Mouse (Mus musculus): Measurements from ENCODE around the gene Zfand3.

DNA sequence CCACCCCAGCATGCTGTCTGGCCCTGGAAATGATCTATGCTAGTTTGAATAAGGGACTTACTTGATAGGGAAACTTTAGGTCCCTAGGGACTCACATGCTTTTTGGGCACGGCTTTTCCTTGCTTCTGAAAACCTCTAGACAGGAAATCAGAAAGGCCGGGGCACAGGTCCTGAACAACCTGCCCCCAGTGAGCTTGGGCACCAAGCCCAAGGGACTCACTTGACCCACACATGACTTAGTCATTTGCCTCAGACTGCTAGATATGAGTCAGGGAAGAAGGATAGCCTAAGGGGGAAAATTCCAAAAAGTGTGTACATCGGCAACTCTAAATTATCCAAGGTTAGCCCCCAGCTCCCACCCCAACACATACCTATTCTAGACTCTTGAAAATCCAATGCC is 10.5 kb upstream of the Zfand3 start:
- no peak for TF ChIP-seq CTCF (IDR thresholded peaks at IDR 0.05; ENCODE audit: borderline replicate concordance, insufficient read depth, low read length)
- TF ChIP-seq POLR2A (IDR thresholded peaks at IDR 0.05; ENCODE audit: low read depth, low read length): no peak
